Mouse (Mus musculus) CH12.LX (cell line): ENCODE measurements around the gene Musk.

ENCODE experiments used
- EP300 ChIP-seq: IDR thresholded peaks from 2 replicates; pipeline ENCODE4 v1.6.1; 2011; ENCODE audit warnings: low read length, improper control_type of control experiment
- JUND ChIP-seq: conservative IDR thresholded peaks from 2 replicates; pipeline ENCODE4 v1.6.1; 2011; ENCODE audit warnings: low read depth, low read length, improper control_type of control experiment
- NELFE ChIP-seq: IDR thresholded peaks from 2 replicates; pipeline ENCODE4 v1.6.1; 2011; ENCODE audit warnings: low read depth, low read length, improper control_type of control experiment
- POLR2A ChIP-seq: IDR thresholded peaks from 2 replicates; pipeline ENCODE4 v1.6.1; 2011; ENCODE audit warnings: low read depth, mild to moderate bottlenecking, improper control_type of control experiment, low read length
- USF1 ChIP-seq: IDR thresholded peaks from 2 replicates; pipeline ENCODE4 v1.6.1; 2014; ENCODE audit warnings: low read depth, mild to moderate bottlenecking, inconsistent platforms, low read length, improper control_type of control experiment
- USF2 ChIP-seq: conservative IDR thresholded peaks from 2 replicates; pipeline ENCODE4 v1.6.1; 2011; ENCODE audit warnings: low read depth, low read length, improper control_type of control experiment

GRCm38 (mm10) chr4:58269961-58270360, 15.8 kb upstream of the Musk start:
- TF ChIP-seq JUND (no peak), POLR2A (no peak), USF2 (no peak; the same call in 1 of the 2 replicates), NELFE (no peak), USF1 (peak; percentile 19; the same call in 1 of the 2 replicates), EP300 (no peak)
